Mouse (Mus musculus): ENCODE data around the gene Cap2. TPM values are rescaled to one million over a fixed set of nuclear protein-coding genes. Genes with fewer than 3 reads are reported as not detected.

Cap2 gene
- polyA plus RNA-seq, 1 experiment from 2014 or later = 4.3 TPM

GRCm38 (mm10) chr13:46523235-46523634, 21.6 kb downstream of the Cap2 start:
- Histone ChIP-seq H3K36me3 (ENCODE audit: insufficient read depth) (no peaks in the 10 kb centered on the region), H3K27me3 (ENCODE audit: insufficient read depth, low read length) (no peaks in the 10 kb centered on the region), H3K27ac (ENCODE audit: low read depth) (0 out of 2 replicates have a peak overlapping the region, but pooled peaks have one; percentile 26), H3K9ac (no peak overlapping the region), H3K4me3 (ENCODE audit: low read depth, low read length) (no peak overlapping the region), H3K9me3 (ENCODE audit: low read depth, low read length) (no peaks in the 10 kb centered on the region), H3K4me1 (ENCODE audit: insufficient read depth) (no peaks in the 10 kb centered on the region), H3K4me2 (no peak overlapping the region)
- 15% methylated on average over 5 of the region's 5 CpGs for WGBS
- TF ChIP-seq CTCF (IDR thresholded peaks at IDR 0.05; ENCODE audit: low read depth) = no peak
- no peak for DNase-seq
- ATAC-seq (ENCODE audit: insufficient read depth) = no peak

- peak overlapping the region; percentile 12; the same call in 1 of the 2 replicates for H3K27ac ChIP-seq (ENCODE audit: low read depth)
- no peak for TF ChIP-seq CTCF (IDR thresholded peaks at IDR 0.05; ENCODE audit: low read depth)
- DNase-seq (peak; percentile 15), ATAC-seq (ENCODE audit: insufficient read depth) (no peak)
- no peak overlapping the region for H3K4me3 ChIP-seq (ENCODE audit: low read depth, low read length)
- H3K27me3 ChIP-seq (ENCODE audit: insufficient read depth, low read length) = no peaks in the 10 kb centered on the region
- no peak overlapping the region for H3K9ac ChIP-seq
- H3K4me1 ChIP-seq (ENCODE audit: insufficient read depth) = no peaks in the 10 kb centered on the region
- WGBS = 62% methylated on average over 12 of the region's 12 CpGs
- H3K9me3 ChIP-seq (ENCODE audit: low read depth, low read length) = no peaks in the 10 kb centered on the region
- H3K4me2 ChIP-seq = no peak overlapping the region
- H3K36me3 ChIP-seq (ENCODE audit: insufficient read depth) = no peaks in the 10 kb centered on the region
These were observed 22.1 kb downstream of the Cap2 start for GRCm38 (mm10) chr13:46523712-46524111.

GRCm38 (mm10) chr13:46525295-46526255, 23.9 kb downstream of the Cap2 start:
- WGBS = 77% methylated on average over 18 of the region's 18 CpGs
- Histone ChIP-seq H3K9ac (no peak overlapping the region), H3K27me3 (ENCODE audit: insufficient read depth, low read length) (no peaks in the 10 kb centered on the region)

GRCm38 (mm10) chr13:46526645-46527044, 25.0 kb downstream of the Cap2 start:
- Histone ChIP-seq H3K9ac (no peak overlapping the region), H3K36me3 (ENCODE audit: insufficient read depth) (no peaks in the 10 kb centered on the region), H3K27me3 (ENCODE audit: insufficient read depth, low read length) (no peaks in the 10 kb centered on the region), H3K4me1 (ENCODE audit: insufficient read depth) (no peaks in the 10 kb centered on the region), H3K4me3 (ENCODE audit: low read depth, low read length) (no peak overlapping the region), H3K9me3 (ENCODE audit: low read depth, low read length) (no peaks in the 10 kb centered on the region), H3K4me2 (no peak overlapping the region), H3K27ac (ENCODE audit: low read depth) (no peak overlapping the region)
- TF ChIP-seq CTCF (IDR thresholded peaks at IDR 0.05; ENCODE audit: low read depth) = no peak
- WGBS = 81% methylated on average over 3 of the region's 3 CpGs
- no peak for DNase-seq
- ATAC-seq (ENCODE audit: insufficient read depth) = no peak

More at GRCm38 (mm10) chr13:46525295-46526255, 23.9 kb downstream of the Cap2 start:
- Histone ChIP-seq H3K27ac (ENCODE audit: low read depth) (no peak overlapping the region), H3K36me3 (ENCODE audit: insufficient read depth) (no peaks in the 10 kb centered on the region), H3K4me1 (ENCODE audit: insufficient read depth) (no peaks in the 10 kb centered on the region), H3K4me2 (no peak overlapping the region), H3K4me3 (ENCODE audit: low read depth, low read length) (no peak overlapping the region), H3K9me3 (ENCODE audit: low read depth, low read length) (no peaks in the 10 kb centered on the region)
- DNase-seq (no peak), ATAC-seq (ENCODE audit: insufficient read depth) (no peak)
- TF ChIP-seq CTCF (IDR thresholded peaks at IDR 0.05; ENCODE audit: low read depth) = no peak

- H3K36me3 ChIP-seq (ENCODE audit: insufficient read depth) = no peaks in the 10 kb centered on the region
- no peak overlapping the region for H3K4me2 ChIP-seq
- H3K27ac ChIP-seq (ENCODE audit: low read depth) = no peak overlapping the region
- H3K4me1 ChIP-seq (ENCODE audit: insufficient read depth) = no peaks in the 10 kb centered on the region
- no peaks in the 10 kb centered on the region for H3K27me3 ChIP-seq (ENCODE audit: insufficient read depth, low read length)
- no peak for ATAC-seq (ENCODE audit: insufficient read depth)
- WGBS = 84% methylated on average over 5 of the region's 5 CpGs
- no peak overlapping the region for H3K9ac ChIP-seq
- TF ChIP-seq CTCF (IDR thresholded peaks at IDR 0.05; ENCODE audit: low read depth) = no peak
- no peaks in the 10 kb centered on the region for H3K9me3 ChIP-seq (ENCODE audit: low read depth, low read length)
- no peak overlapping the region for H3K4me3 ChIP-seq (ENCODE audit: low read depth, low read length)
- DNase-seq = no peak
These were observed 25.7 kb downstream of the Cap2 start for GRCm38 (mm10) chr13:46527340-46527739.

- TF ChIP-seq CTCF (IDR thresholded peaks at IDR 0.05; ENCODE audit: low read depth) = no peak
- Histone ChIP-seq H3K36me3 (ENCODE audit: insufficient read depth) (no peaks in the 10 kb centered on the region), H3K4me3 (ENCODE audit: low read depth, low read length) (no peak overlapping the region), H3K4me2 (no peak overlapping the region), H3K4me1 (ENCODE audit: insufficient read depth) (no peaks in the 10 kb centered on the region), H3K27ac (ENCODE audit: low read depth) (no peak overlapping the region), H3K27me3 (ENCODE audit: insufficient read depth, low read length) (no peaks in the 10 kb centered on the region), H3K9ac (no peak overlapping the region), H3K9me3 (ENCODE audit: low read depth, low read length) (no peaks in the 10 kb centered on the region)
- WGBS = 62% methylated on average over 10 of the region's 10 CpGs
- no peak for ATAC-seq (ENCODE audit: insufficient read depth)
- DNase-seq = no peak
These were observed 27.4 kb downstream of the Cap2 start for GRCm38 (mm10) chr13:46529037-46529436.

- H3K9ac ChIP-seq = no peak overlapping the region
- H3K27ac ChIP-seq (ENCODE audit: low read depth) = no peak overlapping the region
- DNase-seq (no peak), ATAC-seq (ENCODE audit: insufficient read depth) (no peak)
- H3K4me1 ChIP-seq (ENCODE audit: insufficient read depth) = 0 out of 2 replicates have a peak, but pooled peaks cover 5% of the 10 kb centered on the region
- H3K9me3 ChIP-seq (ENCODE audit: low read depth, low read length) = no peaks in the 10 kb centered on the region
- H3K4me2 ChIP-seq = no peak overlapping the region
- H3K4me3 ChIP-seq (ENCODE audit: low read depth, low read length) = no peak overlapping the region
- H3K36me3 ChIP-seq (ENCODE audit: insufficient read depth) = no peaks in the 10 kb centered on the region
- 55% methylated on average over 8 of the region's 8 CpGs for WGBS
- no peak for TF ChIP-seq CTCF (IDR thresholded peaks at IDR 0.05; ENCODE audit: low read depth)
- H3K27me3 ChIP-seq (ENCODE audit: insufficient read depth, low read length) = no peaks in the 10 kb centered on the region
These were observed 28.9 kb downstream of the Cap2 start for GRCm38 (mm10) chr13:46530546-46530945.

Data from lung, embryonic 14.5 days (tissue).